In the genomic region with DNA sequence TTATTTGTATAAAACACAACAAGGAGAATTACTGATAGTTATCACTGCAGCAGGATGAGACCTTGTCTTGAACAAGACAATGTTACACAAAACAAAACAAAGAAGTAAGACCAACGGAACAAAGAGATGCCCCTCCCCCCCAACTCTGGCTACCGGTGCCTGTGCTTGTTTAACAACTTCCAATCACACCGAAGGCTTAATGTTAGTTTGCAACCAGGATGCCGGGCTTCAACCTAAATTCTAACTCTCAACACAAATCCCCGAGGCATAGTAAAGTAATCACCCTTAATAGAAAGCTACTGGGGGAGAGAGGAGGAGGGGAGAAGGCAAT, we compare ENCODE assay signal across 8 mouse cellular contexts.
A peak's percentile ranks its signal among the peaks of the same experiment; 100 is the strongest.
DNase-seq lines count a peak whose midpoint lies in the region; ATAC-seq and TF ChIP-seq lines count a peak whose summit lies in the region.

No protein-coding gene starts in this region.

- peak overlapping the region; percentile 69 for H3K4me2 ChIP-seq in heart, embryonic 12.5 days
- H3K4me2 ChIP-seq in CH12.LX (ENCODE audit: insufficient read depth, low read depth, poor library complexity, severe bottlenecking), result 0 out of 2 replicates have a peak overlapping the region, but pooled peaks have one; percentile 66
- peak overlapping the region; percentile 46 for H3K4me2 ChIP-seq in embryonic facial prominence, embryonic 11.5 days (ENCODE audit: low read depth, low read length)
- H3K4me2 ChIP-seq in liver, embryonic 16.5 days (ENCODE audit: low read depth, low read length), result peak overlapping the region; percentile 55
- peak overlapping the region; percentile 62 for H3K4me2 ChIP-seq in neural tube, embryonic 15.5 days

- intact Hi-C loops in heart, postnatal 36 days (cut with DNase I), result loop anchor here (2.0 to 5.0 kb wide), 6 partner anchors 66 to 311 kb away; partner anchors contain the start of gene Ddx3x

- dilution Hi-C loops in CH12.LX (cut with MboI; ENCODE audit: extremely low pct_ligation_motif_present, extremely low pct_unique_long_range_greater_than_20kb, low sequenced_read_pairs), result no loop called here

- no peak for TF ChIP-seq POLR2A in CH12.LX (IDR thresholded peaks at IDR 0.05; ENCODE audit: low read depth, low read length)

- DNase-seq in heart, postnatal 36 days, result no peak
- no peak for DNase-seq in CH12.LX (ENCODE audit: extremely low read depth)
- peak; percentile 68 for DNase-seq in embryonic facial prominence, embryonic 11.5 days (ENCODE audit: low spot score)
- no peak for DNase-seq in gastrocnemius, postnatal 10 days

- 0 out of 2 replicates have a peak overlapping the region, but pooled peaks have one; percentile 41 for H3K9ac ChIP-seq in heart, embryonic 12.5 days
- H3K9ac ChIP-seq in CH12.LX (ENCODE audit: insufficient read depth, low read depth), result peak overlapping the region; percentile 61
- peak overlapping the region; percentile 50 for H3K9ac ChIP-seq in embryonic facial prominence, embryonic 11.5 days (replicated peaks; ENCODE audit: low read length)
- no peak overlapping the region for H3K9ac ChIP-seq in liver, embryonic 16.5 days (ENCODE audit: low read depth, low read length)
- H3K9ac ChIP-seq in neural tube, embryonic 15.5 days (replicated peaks), result peak overlapping the region; percentile 26; the same call in 1 of the 2 replicates

- TF ChIP-seq CTCF in CH12.LX (conservative IDR thresholded peaks at IDR 0.05 in 1 of 2, IDR thresholded peaks at IDR 0.05 in 1 of 2; ENCODE audit: low read depth in 2 of 2, low read length in 2 of 2), result no peak

- in situ Hi-C loops in CH12.LX (cut with MboI; ENCODE audit: low pct_ligation_motif_present, low pct_unique_long_range_greater_than_20kb, low sequenced_read_pairs), result no loop called here

- no peaks in the 10 kb centered on the region for H3K36me3 ChIP-seq in heart, embryonic 12.5 days
- no peaks in the 10 kb centered on the region for H3K36me3 ChIP-seq in CH12.LX (replicated peaks in 1 of 2; ENCODE audit: control insufficient read depth in 1 of 2, insufficient read depth in 1 of 2, low read length in 1 of 2)
- H3K36me3 ChIP-seq in embryonic facial prominence, embryonic 11.5 days (replicated peaks; ENCODE audit: control insufficient read depth, insufficient read depth, low read depth, low read length), result no peaks in the 10 kb centered on the region
- no peaks in the 10 kb centered on the region for H3K36me3 ChIP-seq in liver, embryonic 16.5 days (ENCODE audit: control insufficient read depth, insufficient read depth)
- no peaks in the 10 kb centered on the region for H3K36me3 ChIP-seq in neural tube, embryonic 15.5 days

- no peak for TF ChIP-seq RAD21 in CH12.LX (IDR thresholded peaks at IDR 0.05; ENCODE audit: low read depth, low read length)

- 7% methylated on average over 5 of the region's 5 CpGs for WGBS in heart, embryonic 12.5 days
- 11% methylated on average over 5 of the region's 5 CpGs for WGBS in embryonic facial prominence, embryonic 11.5 days
- WGBS in liver, embryonic 16.5 days (ENCODE audit: insufficient replicate concordance), result 6% methylated on average over 5 of the region's 5 CpGs
- 2% methylated on average over 5 of the region's 5 CpGs for WGBS in neural tube, embryonic 15.5 days

- H3K4me1 ChIP-seq in heart, embryonic 12.5 days (replicated peaks), result peaks cover 12% of the 10 kb centered on the region; the same call in 1 of the 2 replicates
- H3K4me1 ChIP-seq in CH12.LX (ENCODE audit: control insufficient read depth in 1 of 2, insufficient read depth in 2 of 2), result peaks cover 7 to 9% of the 10 kb centered on the region in 2 experiments; a peak in 3 of 4 replicates
- H3K4me1 ChIP-seq in embryonic facial prominence, embryonic 11.5 days (ENCODE audit: control insufficient read depth, insufficient read depth, low read length), result no peaks in the 10 kb centered on the region
- no peaks in the 10 kb centered on the region; the same call in 1 of the 2 replicates for H3K4me1 ChIP-seq in liver, embryonic 16.5 days (ENCODE audit: control insufficient read depth, low read depth, low read length)
- H3K4me1 ChIP-seq in neural tube, embryonic 15.5 days, result peaks cover 20% of the 10 kb centered on the region

- H3K4me3 ChIP-seq in heart, embryonic 12.5 days, result peak overlapping the region; percentile 48
- peak overlapping the region; percentile 51 to 57 (median 54) for H3K4me3 ChIP-seq in CH12.LX (replicated peaks in 1 of 3; ENCODE audit: low read depth in 2 of 3, low read length in 2 of 3, poor library complexity in 1 of 3)
- H3K4me3 ChIP-seq in embryonic facial prominence, embryonic 11.5 days (ENCODE audit: low read depth, low read length), result peak overlapping the region; percentile 21
- H3K4me3 ChIP-seq in liver, embryonic 16.5 days (ENCODE audit: low read depth, low read length), result peak overlapping the region; percentile 49
- H3K4me3 ChIP-seq in neural tube, embryonic 15.5 days (replicated peaks), result peak overlapping the region; percentile 38

- peak overlapping the region; percentile 93 for H3K27ac ChIP-seq in heart, embryonic 12.5 days (ENCODE audit: poor library complexity, severe bottlenecking)
- H3K27ac ChIP-seq in CH12.LX (ENCODE audit: insufficient read depth, low read depth), result peak overlapping the region; percentile 95; the same call in 1 of the 2 replicates
- H3K27ac ChIP-seq in embryonic facial prominence, embryonic 11.5 days (replicated peaks; ENCODE audit: low read depth, low read length), result peak overlapping the region; percentile 79
- peak overlapping the region; percentile 33; the same call in 1 of the 2 replicates for H3K27ac ChIP-seq in liver, embryonic 16.5 days (ENCODE audit: low read length)
- peak overlapping the region; percentile 95 for H3K27ac ChIP-seq in neural tube, embryonic 15.5 days (replicated peaks)

- peaks cover 42% of the 10 kb centered on the region for H3K27me3 ChIP-seq in heart, embryonic 12.5 days (replicated peaks)
- H3K27me3 ChIP-seq in CH12.LX (replicated peaks), result no peaks in the 10 kb centered on the region
- H3K27me3 ChIP-seq in embryonic facial prominence, embryonic 11.5 days (ENCODE audit: control insufficient read depth, insufficient read depth, low read length), result no peaks in the 10 kb centered on the region
- no peaks in the 10 kb centered on the region; the same call in 1 of the 2 replicates for H3K27me3 ChIP-seq in liver, embryonic 16.5 days (ENCODE audit: control insufficient read depth, insufficient read depth, low read depth, low read length)
- 0 out of 2 replicates have a peak, but pooled peaks cover 5% of the 10 kb centered on the region for H3K27me3 ChIP-seq in neural tube, embryonic 15.5 days (replicated peaks)

- no peaks in the 10 kb centered on the region for H3K9me3 ChIP-seq in heart, embryonic 12.5 days (replicated peaks)
- no peaks in the 10 kb centered on the region for H3K9me3 ChIP-seq in CH12.LX (replicated peaks; ENCODE audit: low read length)
- no peaks in the 10 kb centered on the region for H3K9me3 ChIP-seq in embryonic facial prominence, embryonic 11.5 days (replicated peaks; ENCODE audit: control insufficient read depth, low read length)
- H3K9me3 ChIP-seq in liver, embryonic 16.5 days (replicated peaks; ENCODE audit: control insufficient read depth, low read length), result no peaks in the 10 kb centered on the region
- H3K9me3 ChIP-seq in neural tube, embryonic 15.5 days (replicated peaks), result no peaks in the 10 kb centered on the region

- ATAC-seq in heart, embryonic 12.5 days (ENCODE audit: insufficient number of reproducible peaks, low FRiP score), result no peak
- no peak for ATAC-seq in embryonic facial prominence, embryonic 11.5 days (replicated peaks; ENCODE audit: insufficient number of reproducible peaks, low FRiP score, low TSS enrichment, low read depth)
- peak; percentile 23 for ATAC-seq in inflammation-experienced regulatory T-cells, adult 6 months
- ATAC-seq in liver, embryonic 16.5 days (ENCODE audit: low read depth), result no peak
- ATAC-seq in neural tube, embryonic 15.5 days (ENCODE audit: low FRiP score), result no peak

- no peaks in the 10 kb centered on the region for H3K79me2 ChIP-seq in CH12.LX (replicated peaks; ENCODE audit: control insufficient read depth, extremely low read depth, insufficient read depth, poor library complexity, severe bottlenecking)

- no peak for TF ChIP-seq EP300 in CH12.LX (IDR thresholded peaks at IDR 0.05; ENCODE audit: low read length)

TF ChIP-seq in CH12.LX, 34 proteins besides CTCF, POLR2A, EP300 and RAD21:
- TF ChIP-seq RCOR1 (conservative IDR thresholded peaks at IDR 0.05; ENCODE audit: low read depth, low read length) (no peak), MAX (IDR thresholded peaks at IDR 0.05; ENCODE audit: low read length) (no peak), MAFK (IDR thresholded peaks at IDR 0.05; ENCODE audit: insufficient replicate concordance, low read length) (no peak), MYC (IDR thresholded peaks at IDR 0.05; ENCODE audit: low read depth, low read length) (no peak), ZKSCAN1 (IDR thresholded peaks at IDR 0.05; ENCODE audit: borderline replicate concordance, low read depth, low read length) (no peak), HCFC1 (IDR thresholded peaks at IDR 0.05; ENCODE audit: low read depth, low read length) (no peak)
TF ChIP-seq in CH12.LX: peak in this region for 0.

Comparison
In these comparisons a context has a peak if more than half of its experiments do, and no peak if none do; other contexts are left out.
1. H3K27ac ChIP-seq: peak in every context shown above with its lines; median percentile 95 in CH12.LX; 95 in neural tube, embryonic 15.5 days; 93 in heart, embryonic 12.5 days; 79 in embryonic facial prominence, embryonic 11.5 days; 33 in liver, embryonic 16.5 days.